Mouse (Mus musculus) frontal cortex, postnatal 36 days (tissue): ENCODE data around the gene Cxcl5.
"Not testable (repeated sequence)": the region's sequence is repeated elsewhere in the genome, so short reads cannot be mapped to it uniquely, and the experiment has no call there.

Experiments
- DNase-seq, 2 experiments: peaks; one replicate each; pipeline ENCODE4 v3.0.0; 2022; ENCODE audit warnings: low spot score in 2 of 2

The Cxcl5 gene

DNA sequence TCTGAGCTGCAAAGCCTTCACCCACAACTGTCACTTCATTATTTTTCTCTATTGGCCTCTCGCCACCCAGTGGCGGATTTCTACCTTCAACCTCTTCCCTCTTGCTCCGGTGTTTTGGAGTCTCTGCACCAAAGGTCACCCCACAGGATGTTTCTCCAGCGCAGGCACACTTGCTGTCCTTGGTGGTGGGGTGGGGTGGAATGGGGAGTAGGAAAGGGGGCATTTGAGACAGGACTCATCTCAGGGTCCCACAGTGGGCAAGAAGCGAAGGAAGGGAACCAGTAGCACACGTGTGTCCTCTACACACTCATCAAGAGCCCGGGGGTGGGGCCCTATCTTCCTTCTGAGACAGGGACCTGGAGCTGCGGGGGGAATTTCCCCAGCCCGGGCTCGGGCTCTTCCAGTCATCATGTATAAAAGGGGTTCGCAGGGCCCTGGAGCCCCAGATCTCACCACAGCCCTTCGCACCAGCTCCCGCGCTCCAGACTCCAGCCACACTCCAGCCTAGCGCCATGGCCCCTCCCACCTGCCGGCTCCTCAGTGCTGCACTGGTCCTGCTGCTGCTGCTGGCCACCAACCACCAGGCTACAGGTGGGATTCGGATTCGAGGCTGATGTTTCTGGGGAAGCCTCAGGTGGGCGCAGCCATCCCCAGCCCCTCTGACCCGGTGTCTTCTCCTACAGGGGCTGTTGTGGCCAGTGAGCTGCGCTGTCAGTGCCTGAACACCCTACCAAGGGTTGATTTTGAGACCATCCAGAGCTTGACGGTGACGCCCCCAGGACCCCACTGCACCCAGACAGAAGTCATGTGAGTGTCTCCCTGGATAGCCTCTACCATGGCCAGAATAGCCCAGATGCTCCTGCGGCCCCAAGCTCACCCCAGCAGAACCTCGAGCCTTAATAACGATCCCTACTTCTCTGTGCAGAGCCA, 26.8 kb downstream of the Cxcl5 start, which contains the start of gene Cxcl3:
Gene Cxcl3 (plus strand): TSS at position 445 of the 930 bp plus-strand sequence.
- no peak for DNase-seq

GRCm38 (mm10) chr5:90788114-90788513, 29.0 kb downstream of the Cxcl5 start:
- DNase-seq, result no peak

DNA sequence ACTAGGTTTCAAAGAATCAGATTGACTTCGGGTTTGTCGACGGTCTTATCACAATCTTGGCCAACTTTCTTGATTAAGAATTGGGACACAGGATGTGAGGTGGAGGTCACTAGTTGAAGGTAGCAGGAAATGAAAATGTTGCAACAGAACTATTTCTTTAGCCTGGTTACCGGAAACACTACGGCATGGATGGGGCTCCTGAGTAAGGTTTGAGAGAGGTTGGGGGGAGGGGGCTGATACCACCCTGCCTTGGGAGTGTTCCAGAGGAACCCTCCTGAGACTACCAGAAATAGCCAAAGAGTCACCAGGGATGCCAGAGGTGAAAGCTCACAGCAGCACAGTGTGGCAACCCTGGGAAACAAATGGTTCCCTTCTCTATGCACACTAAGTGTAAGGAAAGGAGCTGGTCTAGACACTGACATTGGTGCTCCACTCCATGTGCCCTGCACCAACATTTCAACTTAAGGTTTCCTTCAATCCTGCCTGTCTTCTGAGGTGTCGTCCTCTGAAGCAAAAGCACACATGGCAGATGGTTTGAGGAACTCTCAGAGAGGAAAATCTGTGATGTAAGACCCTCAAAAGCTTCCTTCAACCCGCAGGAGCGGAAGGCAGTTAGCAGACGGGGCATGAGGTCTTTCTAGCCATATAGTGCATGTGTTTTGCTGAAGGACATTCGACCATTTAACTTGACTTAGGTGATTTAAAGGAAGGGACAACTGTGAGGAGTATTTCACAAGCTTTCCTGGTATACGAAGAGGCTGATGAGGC, 30.3 kb downstream of the Cxcl5 start:
- no peak for DNase-seq

DNA sequence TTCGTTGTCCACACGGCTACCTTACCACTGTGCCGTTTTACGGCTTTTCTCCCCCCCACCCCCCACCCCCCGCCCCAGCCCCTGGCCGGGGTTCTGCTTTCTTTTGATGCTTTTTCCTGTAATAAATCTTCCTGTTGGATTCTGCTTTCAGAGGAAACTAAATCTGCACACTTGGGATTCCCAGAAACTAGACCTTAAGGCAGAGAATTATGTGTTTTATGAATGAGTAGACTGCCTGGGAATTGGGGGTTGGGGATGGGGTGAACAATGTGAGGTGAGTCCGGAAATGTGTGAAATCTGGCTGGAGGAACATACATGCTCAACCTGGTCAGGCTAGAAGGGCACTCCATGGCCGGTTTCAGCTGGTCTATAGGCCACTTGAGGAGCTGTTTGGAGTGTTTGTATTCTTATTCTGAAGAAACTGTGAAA, 30.9 kb downstream of the Cxcl5 start:
- no peak for DNase-seq

DNA sequence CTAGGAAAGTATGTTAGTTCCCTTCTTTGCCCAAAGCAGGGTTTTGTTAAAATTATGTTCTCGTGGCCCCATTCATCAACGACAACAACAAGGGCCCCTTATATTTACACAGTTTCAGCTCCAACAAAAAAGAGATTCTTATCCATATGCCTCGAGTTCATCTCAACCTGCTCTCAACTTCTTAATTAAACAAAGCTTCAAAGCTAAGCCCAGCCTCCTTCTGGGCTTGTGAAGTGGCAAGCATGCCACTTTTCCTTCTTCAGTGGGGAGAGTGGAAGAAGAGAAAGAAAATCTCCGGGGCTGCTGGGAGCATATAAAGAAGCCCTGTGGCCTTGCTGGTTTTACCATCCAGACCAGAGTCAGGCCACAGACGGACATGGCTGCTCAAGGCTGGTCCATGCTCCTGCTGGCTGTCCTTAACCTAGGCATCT, 35.0 kb downstream of the Cxcl5 start, which contains the start of gene Cxcl15:
Gene Cxcl15 (plus strand): TSS at position 340 of the 431 bp plus-strand sequence.
- no peak for DNase-seq

DNA sequence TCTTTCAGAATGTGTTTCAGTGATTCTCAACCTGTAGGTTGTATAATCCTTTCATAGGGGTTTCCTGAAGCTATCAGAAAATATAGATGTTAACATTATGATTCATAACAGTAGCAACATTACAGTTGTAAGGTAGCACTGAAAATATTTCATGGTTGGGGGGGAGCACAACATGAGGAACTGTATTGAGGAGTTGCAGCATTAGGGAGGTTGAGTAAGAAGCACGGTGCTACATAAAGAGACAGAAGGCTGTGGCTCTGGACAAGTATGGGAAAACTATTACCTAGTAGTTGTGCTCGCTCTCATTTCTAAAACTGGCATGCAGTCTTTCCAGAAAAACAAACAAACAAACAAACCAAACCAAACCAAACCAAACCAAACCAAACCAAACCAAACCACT, 36.2 kb downstream of the Cxcl5 start:
- not testable (repeated sequence) for DNase-seq

- no peak for DNase-seq
These were observed 45.4 kb downstream of the Cxcl5 start for GRCm38 (mm10) chr5:90804574-90804973.

- DNase-seq, result no peak
These were observed 46.9 kb downstream of the Cxcl5 start for GRCm38 (mm10) chr5:90806050-90806449.

- no peak for DNase-seq
These were observed 48.2 kb downstream of the Cxcl5 start for GRCm38 (mm10) chr5:90807176-90807950.
